Mouse (Mus musculus): Measurements from ENCODE around the gene Tle2. TPM values are rescaled to one million over a fixed set of nuclear protein-coding genes. Genes with fewer than 3 reads are reported as not detected.

Gene Tle2
- polyA plus RNA-seq, 1 experiment from 2014 or later: 6.9 TPM

DNA sequence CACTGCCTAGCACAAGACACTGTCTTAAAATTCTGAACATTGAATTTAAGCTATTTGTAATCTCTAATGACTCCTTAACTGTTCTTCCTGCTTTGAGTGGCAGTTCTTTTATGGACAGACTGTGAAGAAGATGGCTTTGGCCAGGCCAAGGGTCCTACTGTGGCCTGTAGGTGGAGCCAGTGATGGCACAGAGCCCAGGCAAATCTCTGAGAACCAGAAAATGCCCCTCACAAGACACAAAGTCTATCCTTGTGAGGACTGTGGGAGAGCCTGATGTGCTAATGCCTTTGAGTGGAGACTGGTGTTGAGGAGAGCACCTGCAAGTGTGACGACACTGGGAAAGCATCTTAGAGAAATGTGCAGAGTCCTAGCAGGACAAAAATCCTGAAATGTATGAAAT is 33.9 kb downstream of the Tle2 start:
- no peak for ATAC-seq (replicated peaks; ENCODE audit: low FRiP score)
- Histone ChIP-seq H3K27me3 (replicated peaks; ENCODE audit: control insufficient read depth, insufficient read depth, low read length) (no peaks in the 10 kb centered on the region), H3K4me3 (ENCODE audit: low read depth, low read length) (no peak overlapping the region), H3K9ac (ENCODE audit: low read depth, low read length) (no peak overlapping the region), H3K9me3 (ENCODE audit: control insufficient read depth, low read length) (no peaks in the 10 kb centered on the region), H3K4me2 (no peak overlapping the region), H3K4me1 (replicated peaks; ENCODE audit: control insufficient read depth, insufficient read depth, low read length) (peaks cover 4% of the 10 kb centered on the region; the same call in 1 of the 2 replicates), H3K27ac (ENCODE audit: low read depth, low read length) (no peak overlapping the region), H3K36me3 (ENCODE audit: control insufficient read depth, insufficient read depth, low read length) (no peaks in the 10 kb centered on the region; the same call in 1 of the 2 replicates)
- 89% methylated on average over 1 of the region's 1 CpGs for WGBS
- no peak for DNase-seq (ENCODE audit: low spot score)

DNA sequence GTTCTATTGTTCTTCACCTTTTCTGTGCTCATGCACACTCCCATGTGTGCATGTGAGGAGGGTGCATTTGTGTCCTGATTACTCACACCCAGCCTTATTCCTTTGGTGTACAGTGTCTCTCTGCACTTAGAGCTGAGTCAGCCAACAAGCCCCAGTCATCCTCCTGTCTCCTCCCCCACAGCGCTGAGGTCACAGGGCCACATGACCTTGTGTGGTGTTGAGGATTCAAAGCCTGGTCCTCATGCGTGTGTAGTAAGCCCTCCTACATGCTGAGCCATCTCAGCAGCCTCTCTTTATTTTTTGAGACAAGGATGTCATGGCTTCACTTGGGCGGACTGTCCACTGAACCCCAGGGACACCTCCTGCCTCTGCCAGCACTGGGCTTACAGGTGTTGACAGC is 38.4 kb downstream of the Tle2 start:
- Histone ChIP-seq H3K4me2 (no peak overlapping the region), H3K27ac (ENCODE audit: low read depth, low read length) (no peak overlapping the region), H3K27me3 (replicated peaks; ENCODE audit: control insufficient read depth, insufficient read depth, low read length) (0 out of 2 replicates have a peak, but pooled peaks cover 2% of the 10 kb centered on the region), H3K36me3 (ENCODE audit: control insufficient read depth, insufficient read depth, low read length) (no peaks in the 10 kb centered on the region; the same call in 1 of the 2 replicates), H3K9ac (ENCODE audit: low read depth, low read length) (no peak overlapping the region), H3K4me1 (replicated peaks; ENCODE audit: control insufficient read depth, insufficient read depth, low read length) (no peaks in the 10 kb centered on the region), H3K4me3 (ENCODE audit: low read depth, low read length) (no peak overlapping the region), H3K9me3 (ENCODE audit: control insufficient read depth, low read length) (no peaks in the 10 kb centered on the region)
- no peak for ATAC-seq (replicated peaks; ENCODE audit: low FRiP score)
- DNase-seq (ENCODE audit: low spot score): no peak
- 60% methylated on average over 3 of the region's 3 CpGs for WGBS

GRCm38 (mm10) chr10:81615486-81615885 is 41.1 kb downstream of the Tle2 start:
- DNase-seq (ENCODE audit: low spot score): no peak
- no peak for ATAC-seq (replicated peaks; ENCODE audit: low FRiP score)
- no peaks in the 10 kb centered on the region for H3K36me3 ChIP-seq (ENCODE audit: control insufficient read depth, insufficient read depth, low read length)
- no peak overlapping the region for H3K4me3 ChIP-seq (ENCODE audit: low read depth, low read length)
- WGBS: 75% methylated on average over 6 of the region's 6 CpGs
- H3K9ac ChIP-seq (ENCODE audit: low read depth, low read length): no peak overlapping the region
- no peak overlapping the region for H3K4me2 ChIP-seq
- 0 out of 2 replicates have a peak, but pooled peaks cover 2% of the 10 kb centered on the region for H3K27me3 ChIP-seq (replicated peaks; ENCODE audit: control insufficient read depth, insufficient read depth, low read length)
- no peaks in the 10 kb centered on the region for H3K9me3 ChIP-seq (ENCODE audit: control insufficient read depth, low read length)
- H3K27ac ChIP-seq (ENCODE audit: low read depth, low read length): no peak overlapping the region
- H3K4me1 ChIP-seq (replicated peaks; ENCODE audit: control insufficient read depth, insufficient read depth, low read length): no peaks in the 10 kb centered on the region

GRCm38 (mm10) chr10:81619976-81620375 is 45.6 kb downstream of the Tle2 start:
- peaks cover 9% of the 10 kb centered on the region; the same call in 1 of the 2 replicates for H3K36me3 ChIP-seq (ENCODE audit: control insufficient read depth, insufficient read depth, low read length)
- 78% methylated on average over 5 of the region's 5 CpGs for WGBS
- ATAC-seq (replicated peaks; ENCODE audit: low FRiP score): no peak
- H3K4me3 ChIP-seq (ENCODE audit: low read depth, low read length): no peak overlapping the region
- H3K27ac ChIP-seq (ENCODE audit: low read depth, low read length): no peak overlapping the region
- H3K9ac ChIP-seq (ENCODE audit: low read depth, low read length): no peak overlapping the region
- peaks cover 9% of the 10 kb centered on the region for H3K4me1 ChIP-seq (replicated peaks; ENCODE audit: control insufficient read depth, insufficient read depth, low read length)
- no peaks in the 10 kb centered on the region for H3K9me3 ChIP-seq (ENCODE audit: control insufficient read depth, low read length)
- DNase-seq (ENCODE audit: low spot score): no peak
- H3K4me2 ChIP-seq: no peak overlapping the region
- H3K27me3 ChIP-seq (replicated peaks; ENCODE audit: control insufficient read depth, insufficient read depth, low read length): 0 out of 2 replicates have a peak, but pooled peaks cover 2% of the 10 kb centered on the region

DNA sequence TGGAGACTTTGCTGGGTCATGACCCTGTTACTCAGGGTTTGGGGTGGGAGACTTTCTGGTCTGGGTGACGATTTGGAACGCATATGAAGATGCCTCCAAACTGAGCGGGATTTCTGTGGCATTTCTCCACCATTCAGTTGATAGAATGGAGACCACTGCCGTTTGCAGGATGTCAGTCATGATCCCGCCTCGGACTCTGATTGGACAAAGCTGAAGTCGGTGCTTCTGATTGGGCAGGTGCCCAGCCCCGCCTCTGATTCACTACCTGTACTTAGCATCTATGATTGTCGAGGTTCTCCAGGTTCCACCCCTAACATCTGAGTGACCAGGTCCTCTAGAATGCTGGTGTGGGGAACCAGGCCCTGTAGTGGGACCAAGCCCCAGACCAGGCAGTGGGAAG is 46.4 kb downstream of the Tle2 start:
- H3K9me3 ChIP-seq (ENCODE audit: control insufficient read depth, low read length): no peaks in the 10 kb centered on the region
- no peak; the same call in 1 of the 2 replicates for ATAC-seq (replicated peaks; ENCODE audit: low FRiP score)

DNA sequence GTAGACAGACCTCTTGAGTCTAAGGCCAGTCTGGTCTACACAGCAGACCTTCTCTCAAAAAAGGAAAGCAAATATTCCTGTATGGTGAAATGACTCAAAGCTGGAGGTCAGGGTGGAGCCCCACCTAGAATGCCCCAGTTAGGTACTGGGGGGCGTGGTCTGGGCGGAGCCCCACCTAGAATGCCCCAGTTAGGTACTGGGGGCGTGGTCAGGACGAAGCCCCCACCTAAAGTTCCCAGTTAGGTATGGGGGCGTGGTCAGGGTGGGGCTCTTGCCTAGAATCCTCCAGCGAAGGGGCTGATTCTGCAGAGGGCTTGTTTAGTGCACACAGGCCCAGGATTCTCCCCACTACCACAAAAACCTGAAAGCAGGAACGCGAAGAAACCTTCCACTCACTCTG is 49.1 kb downstream of the Tle2 start:
- DNase-seq (ENCODE audit: low spot score): no peak
- no peak overlapping the region for H3K4me3 ChIP-seq (ENCODE audit: low read depth, low read length)
- H3K36me3 ChIP-seq (ENCODE audit: control insufficient read depth, insufficient read depth, low read length): peaks cover 9% of the 10 kb centered on the region; the same call in 1 of the 2 replicates
- 54% methylated on average over 8 of the region's 8 CpGs for WGBS
- no peaks in the 10 kb centered on the region for H3K9me3 ChIP-seq (ENCODE audit: control insufficient read depth, low read length)
- peaks cover 24% of the 10 kb centered on the region for H3K4me1 ChIP-seq (replicated peaks; ENCODE audit: control insufficient read depth, insufficient read depth, low read length)
- no peak overlapping the region; the same call in 1 of the 2 replicates for H3K9ac ChIP-seq (ENCODE audit: low read depth, low read length)
- no peaks in the 10 kb centered on the region for H3K27me3 ChIP-seq (replicated peaks; ENCODE audit: control insufficient read depth, insufficient read depth, low read length)
- no peak overlapping the region for H3K27ac ChIP-seq (ENCODE audit: low read depth, low read length)
- ATAC-seq (replicated peaks; ENCODE audit: low FRiP score): no peak
- H3K4me2 ChIP-seq: no peak overlapping the region

More for the DNA sequence above, 46.4 kb downstream of the Tle2 start:
- 0 out of 2 replicates have a peak, but pooled peaks cover under 1% of the 10 kb centered on the region for H3K27me3 ChIP-seq (replicated peaks; ENCODE audit: control insufficient read depth, insufficient read depth, low read length)
- H3K4me3 ChIP-seq (ENCODE audit: low read depth, low read length): no peak overlapping the region
- peaks cover 9% of the 10 kb centered on the region for H3K4me1 ChIP-seq (replicated peaks; ENCODE audit: control insufficient read depth, insufficient read depth, low read length)
- H3K36me3 ChIP-seq (ENCODE audit: control insufficient read depth, insufficient read depth, low read length): peaks cover 9% of the 10 kb centered on the region; the same call in 1 of the 2 replicates
- WGBS: 50% methylated on average over 9 of the region's 9 CpGs
- DNase-seq (ENCODE audit: low spot score): no peak
- H3K27ac ChIP-seq (ENCODE audit: low read depth, low read length): no peak overlapping the region
- no peak overlapping the region for H3K4me2 ChIP-seq
- H3K9ac ChIP-seq (ENCODE audit: low read depth, low read length): no peak overlapping the region

DNA sequence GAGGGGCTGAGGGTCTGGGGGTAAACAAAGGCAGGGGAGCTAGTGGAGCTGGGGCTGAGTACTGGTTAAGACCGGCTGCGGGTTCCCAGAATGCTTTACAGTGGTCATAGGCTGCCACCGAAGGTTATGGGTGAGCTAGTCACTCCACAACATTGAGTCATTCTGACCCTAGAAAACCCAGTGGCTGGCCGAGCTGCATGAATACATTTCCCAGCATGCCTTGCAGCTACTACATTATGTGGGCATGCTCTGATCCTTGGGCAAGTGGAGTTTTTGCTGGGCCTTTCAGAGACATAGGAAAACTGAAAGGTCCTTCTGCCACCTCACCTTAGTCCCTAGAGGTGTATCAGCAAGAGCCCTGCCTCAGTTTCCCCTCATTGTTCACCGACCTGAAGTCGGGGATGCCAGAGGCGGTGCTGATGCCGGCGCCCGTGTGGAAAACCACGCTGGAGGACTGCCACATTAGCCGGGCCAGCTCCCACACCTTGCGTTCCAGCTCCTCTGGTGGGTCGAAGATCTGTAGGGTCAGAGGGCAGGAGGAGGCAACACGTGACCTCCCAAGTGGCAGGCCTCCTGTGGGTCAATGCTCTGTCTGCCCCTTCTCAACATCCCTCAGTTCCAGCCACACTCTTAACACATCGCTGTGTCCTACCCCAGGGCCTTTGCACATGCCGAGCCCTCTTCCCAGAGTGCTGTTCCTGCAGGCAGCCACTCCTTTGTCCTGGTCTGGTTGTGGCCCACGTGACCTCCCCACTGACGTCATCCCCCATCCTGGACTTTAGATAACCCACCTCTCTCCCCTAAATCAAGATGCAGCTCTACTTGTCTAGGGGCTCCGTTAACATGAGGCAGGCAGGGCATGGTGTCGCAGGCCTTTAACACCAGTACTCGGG is 52.0 kb downstream of the Tle2 start:
- DNase-seq (ENCODE audit: low spot score) (no peak), ATAC-seq (replicated peaks; ENCODE audit: low FRiP score) (no peak; the same call in 1 of the 2 replicates)
- Histone ChIP-seq H3K4me1 (replicated peaks; ENCODE audit: control insufficient read depth, insufficient read depth, low read length) (peaks cover 25% of the 10 kb centered on the region), H3K27me3 (replicated peaks; ENCODE audit: control insufficient read depth, insufficient read depth, low read length) (no peaks in the 10 kb centered on the region), H3K9ac (ENCODE audit: low read depth, low read length) (peak overlapping the region; percentile 88), H3K36me3 (ENCODE audit: control insufficient read depth, insufficient read depth, low read length) (peaks cover 9% of the 10 kb centered on the region; the same call in 1 of the 2 replicates), H3K4me2 (peak overlapping the region; percentile 83), H3K9me3 (ENCODE audit: control insufficient read depth, low read length) (no peaks in the 10 kb centered on the region), H3K4me3 (ENCODE audit: low read depth, low read length) (peak overlapping the region; percentile 70), H3K27ac (ENCODE audit: low read depth, low read length) (peak overlapping the region; percentile 92)
- WGBS: 80% methylated on average over 22 of the region's 22 CpGs

- Histone ChIP-seq H3K36me3 (ENCODE audit: control insufficient read depth, insufficient read depth, low read length) (peaks cover 6% of the 10 kb centered on the region; the same call in 1 of the 2 replicates), H3K4me3 (ENCODE audit: low read depth, low read length) (peak within 1 kb of the TSS; percentile 70), H3K9me3 (ENCODE audit: control insufficient read depth, low read length) (no peaks in the 10 kb centered on the region), H3K4me2 (peak within 1 kb of the TSS; percentile 83), H3K27me3 (replicated peaks; ENCODE audit: control insufficient read depth, insufficient read depth, low read length) (no peaks in the 10 kb centered on the region), H3K27ac (ENCODE audit: low read depth, low read length) (peak within 1 kb of the TSS; percentile 92), H3K4me1 (replicated peaks; ENCODE audit: control insufficient read depth, insufficient read depth, low read length) (peaks cover 25% of the 10 kb centered on the region), H3K9ac (ENCODE audit: low read depth, low read length) (peak within 1 kb of the TSS; percentile 88)
- WGBS: 5% methylated on average over 40 of the region's 40 CpGs
- DNase-seq (ENCODE audit: low spot score) (peak; percentile 93), ATAC-seq (replicated peaks; ENCODE audit: low FRiP score) (peak; percentile 92)
These were observed 52.9 kb downstream of the Tle2 start, which contains the start of gene Sirt6 for GRCm38 (mm10) chr10:81626994-81627835. Gene Sirt6, minus strand, starts transcription at chr10:81627797.
